Mouse (Mus musculus) heart, adult 2 months (tissue): Measurements from ENCODE around the gene Tdg. TPM values are rescaled to one million over a fixed set of nuclear protein-coding genes. Genes with fewer than 3 reads are reported as not detected.
A peak's percentile ranks its signal among the peaks of the same experiment; 100 is the strongest.

Experiments used
- DNase-seq, 2 experiments: peaks; one replicate each; pipeline ENCODE4 v3.0.0; 2021
- H3K27ac ChIP-seq: fragments of 200-600 bp; 2 replicates; pipeline ENCODE4 v1.8.1; 2022
- H3K27me3 ChIP-seq: fragments of 200-500 bp; 2 replicates; pipeline ENCODE4 v1.6.1; 2012; ENCODE audit warnings: mild to moderate bottlenecking, low read length, inconsistent platforms, mixed read lengths; ENCODE audit not compliant: control insufficient read depth, insufficient read depth
- H3K36me3 ChIP-seq: fragments of 200-500 bp; 2 replicates; pipeline ENCODE4 v1.6.1; 2012; ENCODE audit warnings: low read length, inconsistent platforms; ENCODE audit not compliant: control insufficient read depth, insufficient read depth
- H3K4me1 ChIP-seq: fragments of 200-500 bp; 2 replicates; pipeline ENCODE4 v1.6.1; 2011; ENCODE audit warnings: low read length; ENCODE audit not compliant: control insufficient read depth, insufficient read depth
- H3K4me3 ChIP-seq: fragments of 200-600 bp; 2 replicates; pipeline ENCODE4 v1.8.1; 2022
- H3K79me2 ChIP-seq: fragments of 200-500 bp; replicated peaks from 2 replicates; pipeline ENCODE4 v1.6.1; 2012; ENCODE audit warnings: mild to moderate bottlenecking, inconsistent platforms, low read length, moderate library complexity, mixed read lengths; ENCODE audit not compliant: control insufficient read depth, insufficient read depth
- H3K9ac ChIP-seq: fragments of 200-500 bp; 2 replicates; pipeline ENCODE4 v1.6.1; 2012; ENCODE audit warnings: low read depth, mild to moderate bottlenecking, control low read depth, inconsistent platforms, low read length, mixed read lengths
- CTCF ChIP-seq: fragments of 200-600 bp; IDR thresholded peaks from 2 replicates; pipeline ENCODE4 v1.8.1; 2022; ENCODE audit warnings: antibody characterized with exemption, mild to moderate bottlenecking, moderate library complexity
- EP300 ChIP-seq: fragments of 200-500 bp; IDR thresholded peaks from 2 replicates; pipeline ENCODE4 v1.6.1; 2011; ENCODE audit warnings: low read depth, low read length, control low read depth; ENCODE audit not compliant: insufficient read depth
- POLR2A ChIP-seq: fragments of 200-500 bp; IDR thresholded peaks from 2 replicates; pipeline ENCODE4 v1.6.1; 2011; ENCODE audit warnings: mild to moderate bottlenecking, low read depth, low read length, control low read depth; ENCODE audit not compliant: insufficient read depth
- WGBS: fragments of 180-500 bp; shearing (Covaris S2); methylation state at CpG from one replicate; pipeline ENCODE4 v1.1.7; 2018; 5-methylcytosine and 5-hydroxymethylcytosine counted together
- intact Hi-C: fragments of 180-260 bp; cut with DNase I; formaldehyde crosslinking; loops from one replicate; pipeline ENCODE4 v1.15.1; 2025
- polyA plus RNA-seq: library from polyadenylated mRNA; depleted of rRNA; stranded (reverse); fragments of >200 nt; gene quantifications from 2 replicates; pipeline ENCODE4 v1.2.3, GENCODE M21; 2012; rRNA removed
- total RNA-seq, 2 experiments: library from RNA; stranded (reverse); gene quantifications; 2 replicates each; pipeline ENCODE4 v1.2.3; 2021

Tdg gene
- total and polyA plus RNA-seq, 3 experiments: 9.8 to 11.1 (median 10.5) TPM

DNA sequence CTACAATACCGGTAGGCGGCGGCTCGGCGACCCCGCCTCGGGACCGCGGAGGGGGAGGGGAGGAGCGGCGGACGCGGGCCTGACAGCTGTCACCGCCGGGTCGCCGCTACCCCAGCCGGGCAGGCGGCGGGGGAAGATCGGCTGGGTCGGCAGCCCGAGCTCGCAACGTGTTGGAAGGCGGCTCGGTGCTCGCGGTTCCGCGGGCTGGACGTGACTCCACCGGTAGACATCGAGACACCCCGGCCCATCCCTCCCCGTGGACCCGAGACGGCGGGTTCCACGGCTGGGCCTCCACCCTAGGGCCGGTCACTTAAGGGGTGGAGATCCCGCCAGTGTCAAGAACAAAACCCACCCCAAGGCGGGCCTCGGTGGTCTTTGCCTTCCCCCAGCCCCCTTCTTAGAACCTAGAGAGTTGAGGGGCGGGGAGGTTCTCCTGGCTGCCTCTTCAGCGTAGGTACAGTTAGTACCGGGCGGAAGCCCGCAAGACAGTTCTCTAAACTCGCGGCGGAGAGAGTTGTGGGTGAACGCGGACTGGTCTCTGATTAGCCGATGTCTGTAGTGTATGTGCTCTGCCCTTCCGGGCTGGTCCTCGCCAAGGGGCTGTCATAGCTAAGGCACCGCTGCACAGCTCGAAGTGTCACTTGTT, 69.8 kb downstream of the Tdg start:
- intact Hi-C loops: loop anchor here (2.0 kb wide), 1 partner anchor 65 kb away; the partner anchor contains the start of gene Nfyb
- peak in 1 of 2 experiments; percentile 36 for DNase-seq
- Histone ChIP-seq H3K36me3 (peaks cover 2% of the 10 kb centered on the region; the same call in 1 of the 2 replicates), H3K79me2 (no peaks in the 10 kb centered on the region), H3K4me3 (peak overlapping the region; percentile 83), H3K9ac (peak overlapping the region; percentile 87), H3K4me1 (peaks cover 3% of the 10 kb centered on the region), H3K27me3 (no peaks in the 10 kb centered on the region), H3K27ac (peak overlapping the region; percentile 72)
- no peak for TF ChIP-seq EP300
- no peak for TF ChIP-seq CTCF
- no peak for TF ChIP-seq POLR2A
- WGBS: under 1% methylated on average over 58 of the region's 59 CpGs

Other genes starting within 250 kb of the Tdg start
- gene Gm1553, start 137.2 kb upstream of the Tdg start, total RNA-seq: not detected
- not detected in 2 replicates for gene Gm1553, start 137.2 kb upstream of the Tdg start, polyA plus RNA-seq
- 10 to 100 TPM; 22.3 to 29.5 TPM for gene 1190007I07Rik, start 6.6 kb upstream of the Tdg start, total RNA-seq
- gene 1190007I07Rik, start 6.6 kb upstream of the Tdg start, polyA plus RNA-seq: 29.5 and 44.6 TPM in 2 replicates
- gene Glt8d2, start 60.8 kb downstream of the Tdg start, total RNA-seq: 1 to 10 TPM; 2.2 to 2.8 TPM
- gene Glt8d2, start 60.8 kb downstream of the Tdg start, polyA plus RNA-seq: 3.0 and 3.5 TPM in 2 replicates
- 10 to 100 TPM; 29.1 to 29.8 TPM for gene Hcfc2, start 66.3 kb downstream of the Tdg start, total RNA-seq
- 11.2 and 19.6 TPM in 2 replicates for gene Hcfc2, start 66.3 kb downstream of the Tdg start, polyA plus RNA-seq
- gene Nfyb, start 134.3 kb downstream of the Tdg start, total RNA-seq: 10 to 100 TPM; 13.9 to 14.1 TPM
- gene Nfyb, start 134.3 kb downstream of the Tdg start, polyA plus RNA-seq: 7.5 and 11.9 TPM in 2 replicates
- 10 to 100 TPM; 56.8 to 61.1 TPM for gene Txnrd1, start 204.1 kb downstream of the Tdg start, total RNA-seq
- gene Txnrd1, start 204.1 kb downstream of the Tdg start, polyA plus RNA-seq: 21.3 and 29.9 TPM in 2 replicates
- under 1 TPM; 0.45 to 0.63 TPM for gene Eid3, start 236.8 kb downstream of the Tdg start, total RNA-seq
- 0.18 and 0.21 TPM in 2 replicates for gene Eid3, start 236.8 kb downstream of the Tdg start, polyA plus RNA-seq